Mouse (Mus musculus) ES-E14 (cell line): Measurements from ENCODE around the gene Fam129c. TPM values are rescaled to one million over a fixed set of nuclear protein-coding genes. Genes with fewer than 3 reads are reported as not detected.

Experiments used
- DNase-seq: peaks from one replicate; pipeline ENCODE4 v3.0.0-alpha.2; 2013; ENCODE audit warnings: low read depth, low spot score
- H3K27ac ChIP-seq: 2 replicates; pipeline ENCODE4 v1.5.1; 2012; ENCODE audit warnings: low read depth, mild to moderate bottlenecking, low read length, moderate library complexity, mixed read lengths; ENCODE audit not compliant: poor library complexity, insufficient read depth, severe bottlenecking
- H3K36me3 ChIP-seq: 2 replicates; pipeline ENCODE4 v1.6.1; 2012; ENCODE audit warnings: mild to moderate bottlenecking, low read length, moderate library complexity, mixed read lengths; ENCODE audit not compliant: control insufficient read depth, poor library complexity, insufficient read depth, severe bottlenecking
- H3K4me1 ChIP-seq, 2 experiments: fragments of 150-350 bp in 1 of 2; sonication (generic) in 1 of 2; 2 replicates each; pipeline ENCODE4 v1.6.1; 2012; ENCODE audit warnings: low read length in 2 of 2, mild to moderate bottlenecking in 1 of 2, mixed read lengths in 1 of 2; ENCODE audit not compliant: control insufficient read depth in 2 of 2, insufficient read depth in 2 of 2, poor library complexity in 1 of 2
- H3K4me3 ChIP-seq, 2 experiments: fragments of 150-350 bp in 1 of 2; sonication (generic) in 1 of 2; 2 replicates each; pipeline ENCODE4 v1.5.1; 2012; ENCODE audit warnings: low read length in 2 of 2, low read depth in 1 of 2, mild to moderate bottlenecking in 1 of 2, mixed read lengths in 1 of 2; ENCODE audit not compliant: insufficient read depth in 1 of 2, poor library complexity in 1 of 2, severe bottlenecking in 1 of 2
- H3K9ac ChIP-seq: 2 replicates; pipeline ENCODE4 v1.6.1; 2012; ENCODE audit warnings: low read depth, mild to moderate bottlenecking, low read length, mixed read lengths; ENCODE audit not compliant: poor library complexity, insufficient read depth, severe bottlenecking
- H3K9me3 ChIP-seq: fragments of 150-350 bp; sonication (generic); 2 replicates; pipeline ENCODE4 v1.6.1; 2012; ENCODE audit warnings: low read depth, mild to moderate bottlenecking, low read length; ENCODE audit not compliant: control insufficient read depth, insufficient read depth
- CHD2 ChIP-seq: IDR thresholded peaks from 2 replicates; pipeline ENCODE4 v1.6.1; 2014; ENCODE audit warnings: mild to moderate bottlenecking, low read depth, low read length, inconsistent platforms
- HCFC1 ChIP-seq: IDR thresholded peaks from 2 replicates; pipeline ENCODE4 v1.6.1; 2012; ENCODE audit warnings: low read length, inconsistent platforms, borderline replicate concordance; ENCODE audit not compliant: insufficient read depth
- MAFK ChIP-seq: IDR thresholded peaks from 2 replicates; pipeline ENCODE4 v1.6.1; 2014; ENCODE audit warnings: mild to moderate bottlenecking, low read depth, low read length, inconsistent platforms; ENCODE audit not compliant: insufficient read depth
- ZC3H11A ChIP-seq: IDR thresholded peaks from 2 replicates; pipeline ENCODE4 v1.6.1; 2012; ENCODE audit warnings: low read depth, mild to moderate bottlenecking, inconsistent platforms, low read length, borderline replicate concordance
- ZNF384 ChIP-seq: IDR thresholded peaks from 2 replicates; pipeline ENCODE4 v1.6.1; 2012; ENCODE audit warnings: low read depth, low read length, inconsistent platforms
- in situ Hi-C, 2 experiments: fragments of 600-800 bp; cut with MboI; formaldehyde crosslinking; loops; one replicate each; pipeline ENCODE4 v1.15.1; 2025; ENCODE audit warnings: low sequenced_read_pairs in 2 of 2, inconsistent platforms in 1 of 2; ENCODE audit not compliant: unreplicated experiment in 2 of 2
- total RNA-seq: library from RNA; depleted of rRNA; stranded (reverse); fragments of 300-350 nt; gene quantifications from 2 replicates; pipeline ENCODE4 v1.2.3, GENCODE M21; 2012

Fam129c gene
- total RNA-seq, 1 experiment, result 9.0 TPM

- in situ Hi-C loops, result no loop called here
- H3K36me3 ChIP-seq, result peaks cover 3% of the 10 kb centered on the region; the same call in 1 of the 2 replicates
- DNase-seq, result no peak
- TF ChIP-seq ZC3H11A (no peak), MAFK (no peak), ZNF384 (no peak), CHD2 (no peak), HCFC1 (no peak)
- H3K27ac ChIP-seq, result no peak overlapping the region
- H3K9me3 ChIP-seq, result no peaks in the 10 kb centered on the region
- H3K4me3 ChIP-seq, result no peak overlapping the region
- peaks cover 0 to 16% of the 10 kb centered on the region in 2 experiments; a peak in 1 of 4 replicates for H3K4me1 ChIP-seq
- no peak overlapping the region for H3K9ac ChIP-seq
Observed at GRCm38 (mm10) chr8:71577856-71578387, 19.5 kb upstream of the Fam129c start.

GRCm38 (mm10) chr8:71579009-71579408, 18.4 kb upstream of the Fam129c start:
- Histone ChIP-seq H3K9me3 (no peaks in the 10 kb centered on the region), H3K4me3 (no peak overlapping the region; a peak in 1 of 4 replicates), H3K36me3 (peaks cover 3% of the 10 kb centered on the region; the same call in 1 of the 2 replicates), H3K4me1 (peaks cover 0 to 16% of the 10 kb centered on the region in 2 experiments; a peak in 1 of 4 replicates), H3K9ac (no peak overlapping the region), H3K27ac (no peak overlapping the region)
- no peak for TF ChIP-seq MAFK
- no peak for TF ChIP-seq ZNF384
- TF ChIP-seq HCFC1, result no peak
- no peak for TF ChIP-seq CHD2
- no peak for TF ChIP-seq ZC3H11A
- in situ Hi-C loops, result no loop called here
- DNase-seq, result no peak

- Histone ChIP-seq H3K27ac (no peak overlapping the region), H3K36me3 (peaks cover 5% of the 10 kb centered on the region; the same call in 1 of the 2 replicates), H3K4me1 (peaks cover 0 to 16% of the 10 kb centered on the region in 2 experiments; a peak in 1 of 4 replicates), H3K9me3 (no peaks in the 10 kb centered on the region), H3K4me3 (peak overlapping the region; percentile 17 to 33; a peak in 3 of 4 replicates), H3K9ac (peak overlapping the region; percentile 45)
- DNase-seq, result no peak
- in situ Hi-C loops, result no loop called here
- TF ChIP-seq MAFK (no peak), CHD2 (no peak), HCFC1 (no peak), ZC3H11A (no peak)
Observed at GRCm38 (mm10) chr8:71579476-71579875, 18.0 kb upstream of the Fam129c start.

- in situ Hi-C loops, result no loop called here
- H3K9me3 ChIP-seq, result no peaks in the 10 kb centered on the region
- no peak overlapping the region for H3K27ac ChIP-seq
- H3K36me3 ChIP-seq, result peaks cover 9% of the 10 kb centered on the region; the same call in 1 of the 2 replicates
- DNase-seq, result no peak
- H3K4me3 ChIP-seq, result peak overlapping the region; percentile 29 to 31; a peak in 3 of 4 replicates
- H3K9ac ChIP-seq, result no peak overlapping the region
- TF ChIP-seq ZNF384 (no peak), HCFC1 (no peak), ZC3H11A (no peak), CHD2 (no peak), MAFK (no peak)
- peaks cover 0 to 19% of the 10 kb centered on the region in 2 experiments; a peak in 1 of 4 replicates for H3K4me1 ChIP-seq
Observed at GRCm38 (mm10) chr8:71580201-71580600, 17.2 kb upstream of the Fam129c start.
